Mouse (Mus musculus) liver, embryonic 13.5 days (tissue): Measurements from ENCODE around the gene Nsf. TPM values are rescaled to one million over a fixed set of nuclear protein-coding genes. Genes with fewer than 3 reads are reported as not detected.
"Not testable (repeated sequence)": the region's sequence is repeated elsewhere in the genome, so short reads cannot be mapped to it uniquely, and the experiment has no call there.

Source experiments
- ATAC-seq: fragments of 200-750 bp; cut with Nextera tagmentation; 2 replicates; pipeline ENCODE4 v1.8.0; 2017; ENCODE audit warnings: low read depth, mild to moderate bottlenecking, moderate number of reproducible peaks, moderate library complexity
- DNase-seq: peaks from one replicate; pipeline ENCODE4 v3.0.0; 2022
- H3K27ac ChIP-seq: fragments of 300-500 bp; sonication (generic); 2 replicates; pipeline ENCODE4 v1.5.1; 2015; ENCODE audit warnings: moderate library complexity, mild to moderate bottlenecking, inconsistent platforms
- H3K27me3 ChIP-seq: fragments of 300-500 bp; sonication (generic); 2 replicates; pipeline ENCODE4 v1.6.1; 2015; ENCODE audit warnings: mild to moderate bottlenecking, inconsistent platforms
- H3K36me3 ChIP-seq: fragments of 300-500 bp; sonication (generic); 2 replicates; pipeline ENCODE4 v1.6.1; 2015; ENCODE audit warnings: mild to moderate bottlenecking, inconsistent platforms
- H3K4me1 ChIP-seq: fragments of 300-500 bp; sonication (generic); replicated peaks from 2 replicates; pipeline ENCODE4 v1.6.1; 2015; ENCODE audit warnings: inconsistent platforms
- H3K4me2 ChIP-seq: fragments of 300-500 bp; sonication (generic); 2 replicates; pipeline ENCODE4 v1.6.1; 2015; ENCODE audit warnings: inconsistent platforms, mild to moderate bottlenecking, moderate library complexity
- H3K4me3 ChIP-seq: fragments of 300-500 bp; sonication (generic); replicated peaks from 2 replicates; pipeline ENCODE4 v1.5.1; 2015; ENCODE audit warnings: mild to moderate bottlenecking, inconsistent platforms
- H3K9ac ChIP-seq: fragments of 300-500 bp; sonication (generic); 2 replicates; pipeline ENCODE4 v1.6.1; 2015; ENCODE audit warnings: mild to moderate bottlenecking, inconsistent platforms
- H3K9me3 ChIP-seq: fragments of 300-500 bp; sonication (generic); replicated peaks from 2 replicates; pipeline ENCODE4 v1.6.1; 2016; ENCODE audit warnings: inconsistent platforms
- WGBS: fragments of 180-500 bp; shearing (Covaris S2); methylation state at CpG from one replicate; pipeline ENCODE4 v1.1.7; 2015; ENCODE audit not compliant: insufficient replicate concordance; 5-methylcytosine and 5-hydroxymethylcytosine counted together
- polyA plus RNA-seq: library from polyadenylated mRNA; unstranded; fragments of >200 nt; fragmentation: Nextera tagmentation; extraction: Ambion mirVana; gene quantifications from 2 replicates; pipeline ENCODE4 v1.2.1, GENCODE M21; 2015

Gene Nsf
- 29.6 and 37.5 TPM in 2 replicates for polyA plus RNA-seq

GRCm38 (mm10) chr11:103953896-103954292 lies at the start of gene Nsf:
Gene Nsf (minus strand): TSS chr11:103954056.
- DNase-seq (peak; percentile 80), ATAC-seq (peak; percentile 96)
- Histone ChIP-seq H3K4me3 (peak within 1 kb of the TSS; percentile 91), H3K36me3 (no peaks in the 10 kb centered on the region), H3K27ac (peak within 1 kb of the TSS; percentile 64), H3K27me3 (no peaks in the 10 kb centered on the region), H3K4me1 (peaks cover 34% of the 10 kb centered on the region), H3K4me2 (peak within 1 kb of the TSS; percentile 89), H3K9ac (peak within 1 kb of the TSS; percentile 95), H3K9me3 (no peaks in the 10 kb centered on the region)
- under 1% methylated on average over 53 of the region's 53 CpGs for WGBS

- no peak for ATAC-seq
- Histone ChIP-seq H3K27ac (no peak overlapping the region), H3K36me3 (no peaks in the 10 kb centered on the region), H3K9me3 (no peaks in the 10 kb centered on the region), H3K4me2 (no peak overlapping the region), H3K4me1 (no peaks in the 10 kb centered on the region), H3K27me3 (no peaks in the 10 kb centered on the region), H3K9ac (no peak overlapping the region), H3K4me3 (no peak overlapping the region)
- no peak for DNase-seq
- 38% methylated on average over 9 of the region's 9 CpGs for WGBS
These were observed 49.5 kb upstream of the Nsf start for GRCm38 (mm10) chr11:104003397-104003796.

- no peak overlapping the region for H3K27ac ChIP-seq
- no peaks in the 10 kb centered on the region for H3K36me3 ChIP-seq
- no peak for DNase-seq
- H3K4me1 ChIP-seq, result no peaks in the 10 kb centered on the region
- no peaks in the 10 kb centered on the region for H3K27me3 ChIP-seq
- no peak overlapping the region for H3K4me3 ChIP-seq
- H3K9me3 ChIP-seq, result no peaks in the 10 kb centered on the region
- WGBS, result 59% methylated on average over 5 of the region's 5 CpGs
- H3K4me2 ChIP-seq, result no peak overlapping the region
- no peak overlapping the region for H3K9ac ChIP-seq
- no peak for ATAC-seq
These were observed 48.3 kb upstream of the Nsf start for GRCm38 (mm10) chr11:104002191-104002590.

- Histone ChIP-seq H3K36me3 (no peaks in the 10 kb centered on the region), H3K27ac (no peak overlapping the region), H3K9ac (no peak overlapping the region), H3K9me3 (no peaks in the 10 kb centered on the region), H3K27me3 (no peaks in the 10 kb centered on the region), H3K4me3 (no peak overlapping the region), H3K4me1 (no peaks in the 10 kb centered on the region), H3K4me2 (no peak overlapping the region)
- WGBS, result 40% methylated on average over 12 of the region's 12 CpGs
- DNase-seq (no peak), ATAC-seq (no peak)
These were observed 47.6 kb upstream of the Nsf start for GRCm38 (mm10) chr11:104001395-104001955.

GRCm38 (mm10) chr11:104000667-104001394 lies 47.0 kb upstream of the Nsf start:
- H3K27ac ChIP-seq, result no peak overlapping the region
- no peak overlapping the region for H3K9ac ChIP-seq
- no peak for ATAC-seq
- H3K4me2 ChIP-seq, result no peak overlapping the region
- no peaks in the 10 kb centered on the region for H3K36me3 ChIP-seq
- H3K4me1 ChIP-seq, result no peaks in the 10 kb centered on the region
- 19% methylated on average over 9 of the region's 9 CpGs for WGBS
- H3K9me3 ChIP-seq, result no peaks in the 10 kb centered on the region
- H3K4me3 ChIP-seq, result no peak overlapping the region
- no peak for DNase-seq
- no peaks in the 10 kb centered on the region for H3K27me3 ChIP-seq

GRCm38 (mm10) chr11:103998737-103999136 lies 44.9 kb upstream of the Nsf start:
- H3K9ac ChIP-seq, result no peak overlapping the region
- WGBS, result 49% methylated on average over 5 of the region's 5 CpGs

GRCm38 (mm10) chr11:103997385-103997784 lies 43.5 kb upstream of the Nsf start:
- Histone ChIP-seq H3K27me3 (no peaks in the 10 kb centered on the region), H3K36me3 (no peaks in the 10 kb centered on the region), H3K9ac (no peak overlapping the region), H3K27ac (no peak overlapping the region), H3K4me3 (no peak overlapping the region), H3K4me1 (no peaks in the 10 kb centered on the region), H3K4me2 (no peak overlapping the region), H3K9me3 (no peaks in the 10 kb centered on the region)
- DNase-seq (peak; percentile 24), ATAC-seq (no peak)
- 12% methylated on average over 5 of the region's 5 CpGs for WGBS

More at GRCm38 (mm10) chr11:103998737-103999136, 44.9 kb upstream of the Nsf start:
- ATAC-seq (no peak), DNase-seq (no peak)
- H3K9me3 ChIP-seq, result no peaks in the 10 kb centered on the region
- H3K27ac ChIP-seq, result no peak overlapping the region
- no peak overlapping the region for H3K4me2 ChIP-seq
- H3K4me3 ChIP-seq, result no peak overlapping the region
- H3K27me3 ChIP-seq, result no peaks in the 10 kb centered on the region
- H3K36me3 ChIP-seq, result no peaks in the 10 kb centered on the region
- H3K4me1 ChIP-seq, result no peaks in the 10 kb centered on the region

GRCm38 (mm10) chr11:103992638-103993037 lies 38.8 kb upstream of the Nsf start:
- DNase-seq (no peak), ATAC-seq (no peak)
- no peak overlapping the region for H3K4me3 ChIP-seq
- H3K27ac ChIP-seq, result no peak overlapping the region
- H3K36me3 ChIP-seq, result no peaks in the 10 kb centered on the region
- no peak overlapping the region for H3K4me2 ChIP-seq
- H3K27me3 ChIP-seq, result no peaks in the 10 kb centered on the region
- no peaks in the 10 kb centered on the region for H3K9me3 ChIP-seq
- no peaks in the 10 kb centered on the region for H3K4me1 ChIP-seq
- WGBS, result 45% methylated on average over 4 of the region's 4 CpGs
- H3K9ac ChIP-seq, result no peak overlapping the region

GRCm38 (mm10) chr11:103990049-103990557 lies 36.2 kb upstream of the Nsf start:
- not testable (repeated sequence) for H3K4me3 ChIP-seq, H3K36me3 ChIP-seq, H3K27me3 ChIP-seq, H3K4me1 ChIP-seq, H3K9ac ChIP-seq, H3K9me3 ChIP-seq, DNase-seq, H3K27ac ChIP-seq, H3K4me2 ChIP-seq
- 27% methylated on average over 12 of the region's 12 CpGs for WGBS
- peak; percentile 65; the same call in 1 of the 2 replicates for ATAC-seq

GRCm38 (mm10) chr11:103987423-103987822 lies 33.6 kb upstream of the Nsf start:
- ATAC-seq (no peak), DNase-seq (peak; percentile 48)
- H3K9me3 ChIP-seq, result no peaks in the 10 kb centered on the region
- no peak overlapping the region for H3K27ac ChIP-seq
- H3K4me3 ChIP-seq, result no peak overlapping the region
- no peak overlapping the region for H3K9ac ChIP-seq
- WGBS, result 36% methylated on average over 8 of the region's 8 CpGs
- no peaks in the 10 kb centered on the region for H3K27me3 ChIP-seq
- peaks cover 33% of the 10 kb centered on the region for H3K36me3 ChIP-seq
- no peaks in the 10 kb centered on the region for H3K4me1 ChIP-seq
- no peak overlapping the region for H3K4me2 ChIP-seq

GRCm38 (mm10) chr11:103984067-103984466 lies 30.2 kb upstream of the Nsf start:
- Histone ChIP-seq H3K4me2 (no peak overlapping the region), H3K9ac (no peak overlapping the region), H3K27ac (no peak overlapping the region), H3K36me3 (peaks cover 65% of the 10 kb centered on the region), H3K27me3 (no peaks in the 10 kb centered on the region), H3K4me1 (peaks cover 9% of the 10 kb centered on the region; the same call in 1 of the 2 replicates), H3K9me3 (no peaks in the 10 kb centered on the region), H3K4me3 (no peak overlapping the region)
- 40% methylated on average over 5 of the region's 5 CpGs for whole genome bisulfite sequencing
- ATAC-seq (no peak), DNase-seq (no peak)
